Mouse (Mus musculus): ENCODE measurements at regions not wholly inside any gene's neighbourhood (a gene's known extent, or its start where the extent isn't known, plus 50 kb on each side); places are given as distances from the start of the nearest gene placed in this dataset.

GRCm38 (mm10) chr1:40907813-40908212 lies 102.4 kb downstream of the Tmem182 start:
- DNase-seq (ENCODE audit: low spot score in 2 of 2), result no peak

- DNase-seq (ENCODE audit: low spot score in 2 of 2), result no peak
These were observed 108.2 kb downstream of the Tmem182 start for GRCm38 (mm10) chr1:40913591-40913990.

- DNase-seq (ENCODE audit: low spot score in 2 of 2), result no peak
These were observed 118.9 kb downstream of the Tmem182 start for GRCm38 (mm10) chr1:40924271-40924670.

GRCm38 (mm10) chr1:40924780-40925179 lies 119.4 kb downstream of the Tmem182 start:
- DNase-seq (ENCODE audit: low spot score in 2 of 2), result no peak

- no peak for DNase-seq (ENCODE audit: low spot score in 2 of 2)
These were observed 126.0 kb downstream of the Tmem182 start for GRCm38 (mm10) chr1:40931374-40931773.

- no peak for DNase-seq (ENCODE audit: low spot score in 2 of 2)
These were observed 131.3 kb downstream of the Tmem182 start for GRCm38 (mm10) chr1:40936729-40937128.

- DNase-seq (ENCODE audit: low spot score in 2 of 2), result no peak
These were observed 137.3 kb downstream of the Tmem182 start for GRCm38 (mm10) chr1:40942751-40943150.

GRCm38 (mm10) chr1:40943165-40943564 lies 137.8 kb downstream of the Tmem182 start:
- no peak for DNase-seq (ENCODE audit: low spot score in 2 of 2)

- peak; percentile 31 to 39 for DNase-seq (ENCODE audit: low spot score in 2 of 2)
These were observed 145.2 kb downstream of the Tmem182 start for GRCm38 (mm10) chr1:40950641-40951040.

- DNase-seq (ENCODE audit: low spot score in 2 of 2), result no peak
These were observed 149.3 kb downstream of the Tmem182 start for GRCm38 (mm10) chr1:40954720-40955163.

- peak in 1 of 2 experiments; percentile 25 for DNase-seq (ENCODE audit: low spot score in 2 of 2)
These were observed 162.5 kb downstream of the Tmem182 start for GRCm38 (mm10) chr1:40967768-40968504.

GRCm38 (mm10) chr1:40983762-40984161 lies 178.4 kb downstream of the Tmem182 start:
- no peak for DNase-seq (ENCODE audit: low spot score in 2 of 2)

- no peak for DNase-seq (ENCODE audit: low spot score in 2 of 2)
These were observed 187.9 kb downstream of the Tmem182 start for GRCm38 (mm10) chr1:40993327-40993726.

GRCm38 (mm10) chr1:41001154-41001949 lies 196.0 kb downstream of the Tmem182 start:
- DNase-seq (ENCODE audit: low spot score in 2 of 2), result peak; percentile 77 to 86

GRCm38 (mm10) chr1:41002006-41002405 lies 196.6 kb downstream of the Tmem182 start:
- DNase-seq (ENCODE audit: low spot score in 2 of 2), result no peak

GRCm38 (mm10) chr1:41026943-41027342 lies 221.5 kb downstream of the Tmem182 start:
- peak; percentile 28 to 56 for DNase-seq (ENCODE audit: low spot score in 2 of 2)

GRCm38 (mm10) chr1:41027540-41027978 lies 222.2 kb downstream of the Tmem182 start:
- DNase-seq (ENCODE audit: low spot score in 2 of 2), result peak; percentile 77 to 92

GRCm38 (mm10) chr1:41028021-41028420 lies 222.6 kb downstream of the Tmem182 start:
- DNase-seq (ENCODE audit: low spot score in 2 of 2), result peak; percentile 21 to 42

GRCm38 (mm10) chr1:41035085-41035880 lies 229.9 kb downstream of the Tmem182 start:
- DNase-seq (ENCODE audit: low spot score in 2 of 2), result no peak

- DNase-seq (ENCODE audit: low spot score in 2 of 2), result peak; percentile 44 to 48
These were observed 231.5 kb downstream of the Tmem182 start for GRCm38 (mm10) chr1:41036940-41037339.

GRCm38 (mm10) chr1:41054426-41054955 lies 249.1 kb downstream of the Tmem182 start:
- no peak for DNase-seq (ENCODE audit: low spot score in 2 of 2)

- DNase-seq (ENCODE audit: low spot score in 2 of 2), result no peak
These were observed 250.4 kb downstream of the Tmem182 start for GRCm38 (mm10) chr1:41055761-41056160.
